Mouse (Mus musculus): Measurements from ENCODE around the gene Asb3. TPM values are rescaled to one million over a fixed set of nuclear protein-coding genes. Genes with fewer than 3 reads are reported as not detected.
A peak's percentile ranks its signal among the peaks of the same experiment; 100 is the strongest.

The Asb3 gene
- total RNA-seq (2014; rRNA removed), result 17.0 and 18.9 TPM in 2 replicates
- 19.6 and 22.4 TPM in 2 replicates for polyA plus RNA-seq (2015; fragmentation: Nextera tagmentation; extraction: Ambion mirVana)

- 2% methylated on average over 40 of the region's 41 CpGs for WGBS
- no peaks in the 10 kb centered on the region for H3K9me3 ChIP-seq (ENCODE audit: low read length)
- peak within 1 kb of the TSS; percentile 89 for H3K9ac ChIP-seq (replicated peaks; ENCODE audit: low read length, poor library complexity, severe bottlenecking)
- peaks cover 1% of the 10 kb centered on the region; the same call in 1 of the 2 replicates for H3K36me3 ChIP-seq (ENCODE audit: insufficient read depth, low read length)
- no peaks in the 10 kb centered on the region for H3K27me3 ChIP-seq (ENCODE audit: insufficient read depth, low read length)
- DNase-seq (ENCODE audit: low spot score), result peak; percentile 66
- H3K27ac ChIP-seq (ENCODE audit: low read depth, low read length), result peak within 1 kb of the TSS; percentile 93
- no peaks in the 10 kb centered on the region for H3K4me1 ChIP-seq (ENCODE audit: insufficient read depth, low read length)
- peak; percentile 24; the same call in 1 of the 2 replicates for TF ChIP-seq CTCF (IDR thresholded peaks at IDR 0.05)
- peak within 1 kb of the TSS; percentile 63 for H3K4me3 ChIP-seq (ENCODE audit: low read depth, low read length)
- H3K4me2 ChIP-seq (ENCODE audit: low read depth, low read length, poor library complexity, severe bottlenecking), result peak within 1 kb of the TSS; percentile 57
- ATAC-seq (ENCODE audit: low FRiP score), result peak; percentile 95
Measured at GRCm38 (mm10) chr11:30885171-30885871, at the start of gene Asb3, which contains the start of gene Gpr75. TSS of gene Asb3 (plus strand) at chr11:30885416. TSS of gene Gpr75 (plus strand) at chr11:30885358.

GRCm38 (mm10) chr11:30838793-30839192, 46.4 kb upstream of the Asb3 start:
- no peaks in the 10 kb centered on the region for H3K4me1 ChIP-seq (ENCODE audit: insufficient read depth, low read length)
- H3K4me2 ChIP-seq (ENCODE audit: low read depth, low read length, poor library complexity, severe bottlenecking), result no peak overlapping the region
- H3K27ac ChIP-seq (ENCODE audit: low read depth, low read length), result no peak overlapping the region
- no peaks in the 10 kb centered on the region for H3K27me3 ChIP-seq (ENCODE audit: insufficient read depth, low read length)
- TF ChIP-seq CTCF (IDR thresholded peaks at IDR 0.05), result no peak
- no peaks in the 10 kb centered on the region for H3K9me3 ChIP-seq (ENCODE audit: low read length)
- 94% methylated on average over 2 of the region's 2 CpGs for WGBS
- ATAC-seq (ENCODE audit: low FRiP score) (no peak), DNase-seq (ENCODE audit: low spot score) (no peak)
- peaks cover 23% of the 10 kb centered on the region; the same call in 1 of the 2 replicates for H3K36me3 ChIP-seq (ENCODE audit: insufficient read depth, low read length)
- H3K4me3 ChIP-seq (ENCODE audit: low read depth, low read length), result no peak overlapping the region
- H3K9ac ChIP-seq (replicated peaks; ENCODE audit: low read length, poor library complexity, severe bottlenecking), result no peak overlapping the region

GRCm38 (mm10) chr11:30844355-30844754, 40.9 kb upstream of the Asb3 start:
- no peak for ATAC-seq (ENCODE audit: low FRiP score)

GRCm38 (mm10) chr11:30872425-30872824, 12.8 kb upstream of the Asb3 start:
- H3K4me3 ChIP-seq (ENCODE audit: low read depth, low read length), result no peak overlapping the region
- DNase-seq (ENCODE audit: low spot score), result no peak
- no peaks in the 10 kb centered on the region for H3K9me3 ChIP-seq (ENCODE audit: low read length)
- no peak for TF ChIP-seq CTCF (IDR thresholded peaks at IDR 0.05)
- ATAC-seq (ENCODE audit: low FRiP score), result no peak
- no peak overlapping the region for H3K4me2 ChIP-seq (ENCODE audit: low read depth, low read length, poor library complexity, severe bottlenecking)
- no peak overlapping the region for H3K27ac ChIP-seq (ENCODE audit: low read depth, low read length)
- no peaks in the 10 kb centered on the region for H3K27me3 ChIP-seq (ENCODE audit: insufficient read depth, low read length)
- H3K36me3 ChIP-seq (ENCODE audit: insufficient read depth, low read length), result peaks cover 13% of the 10 kb centered on the region
- H3K4me1 ChIP-seq (ENCODE audit: insufficient read depth, low read length), result no peaks in the 10 kb centered on the region
- no peak overlapping the region for H3K9ac ChIP-seq (replicated peaks; ENCODE audit: low read length, poor library complexity, severe bottlenecking)

More at GRCm38 (mm10) chr11:30844355-30844754, 40.9 kb upstream of the Asb3 start:
- no peak for TF ChIP-seq CTCF (IDR thresholded peaks at IDR 0.05)
- Histone ChIP-seq H3K9ac (replicated peaks; ENCODE audit: low read length, poor library complexity, severe bottlenecking) (no peak overlapping the region), H3K4me3 (ENCODE audit: low read depth, low read length) (no peak overlapping the region), H3K27ac (ENCODE audit: low read depth, low read length) (no peak overlapping the region), H3K4me2 (ENCODE audit: low read depth, low read length, poor library complexity, severe bottlenecking) (no peak overlapping the region), H3K36me3 (ENCODE audit: insufficient read depth, low read length) (peaks cover 20% of the 10 kb centered on the region), H3K4me1 (ENCODE audit: insufficient read depth, low read length) (no peaks in the 10 kb centered on the region), H3K9me3 (ENCODE audit: low read length) (no peaks in the 10 kb centered on the region), H3K27me3 (ENCODE audit: insufficient read depth, low read length) (no peaks in the 10 kb centered on the region)
- 96% methylated on average over 1 of the region's 1 CpGs for WGBS
- DNase-seq (ENCODE audit: low spot score), result no peak

GRCm38 (mm10) chr11:30888153-30888552, 2.9 kb downstream of the Asb3 start:
- Histone ChIP-seq H3K4me2 (ENCODE audit: low read depth, low read length, poor library complexity, severe bottlenecking) (no peak overlapping the region), H3K36me3 (ENCODE audit: insufficient read depth, low read length) (peaks cover 14% of the 10 kb centered on the region; the same call in 1 of the 2 replicates), H3K9ac (replicated peaks; ENCODE audit: low read length, poor library complexity, severe bottlenecking) (no peak overlapping the region), H3K4me3 (ENCODE audit: low read depth, low read length) (no peak overlapping the region), H3K4me1 (ENCODE audit: insufficient read depth, low read length) (no peaks in the 10 kb centered on the region), H3K9me3 (ENCODE audit: low read length) (no peaks in the 10 kb centered on the region), H3K27ac (ENCODE audit: low read depth, low read length) (no peak overlapping the region), H3K27me3 (ENCODE audit: insufficient read depth, low read length) (no peaks in the 10 kb centered on the region)
- DNase-seq (ENCODE audit: low spot score) (no peak), ATAC-seq (ENCODE audit: low FRiP score) (no peak)
- WGBS, result 93% methylated on average over 2 of the region's 2 CpGs
- TF ChIP-seq CTCF (IDR thresholded peaks at IDR 0.05), result no peak

GRCm38 (mm10) chr11:30896201-30896600, 11.0 kb downstream of the Asb3 start:
- DNase-seq (ENCODE audit: low spot score) (no peak), ATAC-seq (ENCODE audit: low FRiP score) (no peak)
- H3K4me2 ChIP-seq (ENCODE audit: low read depth, low read length, poor library complexity, severe bottlenecking), result no peak overlapping the region

More at GRCm38 (mm10) chr11:30896201-30896600, 11.0 kb downstream of the Asb3 start:
- no peak for TF ChIP-seq CTCF (IDR thresholded peaks at IDR 0.05)
- WGBS, result 94% methylated on average over 1 of the region's 1 CpGs
- Histone ChIP-seq H3K4me1 (ENCODE audit: insufficient read depth, low read length) (no peaks in the 10 kb centered on the region), H3K36me3 (ENCODE audit: insufficient read depth, low read length) (peaks cover 13% of the 10 kb centered on the region), H3K4me3 (ENCODE audit: low read depth, low read length) (no peak overlapping the region), H3K9ac (replicated peaks; ENCODE audit: low read length, poor library complexity, severe bottlenecking) (no peak overlapping the region), H3K27ac (ENCODE audit: low read depth, low read length) (no peak overlapping the region), H3K9me3 (ENCODE audit: low read length) (no peaks in the 10 kb centered on the region), H3K27me3 (ENCODE audit: insufficient read depth, low read length) (no peaks in the 10 kb centered on the region)

Data from midbrain, postnatal 0 days (tissue).